Mouse (Mus musculus) right cerebral cortex, postnatal 36 days (tissue): Measurements from ENCODE around the gene Pkmyt1.
A peak's percentile ranks its signal among the peaks of the same experiment; 100 is the strongest.

ENCODE experiments used
- DNase-seq, 2 experiments: peaks; one replicate each; pipeline ENCODE4 v3.0.0; 2022; ENCODE audit warnings: low spot score in 2 of 2, mixed read lengths in 1 of 2

Gene Pkmyt1

GRCm38 (mm10) chr17:23725999-23726757 is at the start of gene Pkmyt1:
Pkmyt1 (plus strand) TSS chr17:23726336.
- DNase-seq = peak; percentile 87 to 91

GRCm38 (mm10) chr17:23676473-23677031 is 49.6 kb upstream of the Pkmyt1 start:
- DNase-seq = no peak

GRCm38 (mm10) chr17:23677236-23677679 is 48.9 kb upstream of the Pkmyt1 start, which contains the start of gene Tnfrsf12a:
Tnfrsf12a (minus strand) TSS chr17:23677468.
- peak; percentile 66 to 70 for DNase-seq

GRCm38 (mm10) chr17:23679127-23679835 is 46.9 kb upstream of the Pkmyt1 start, which contains the start of gene Cldn6:
Cldn6 (plus strand) TSS chr17:23679249.
- no peak for DNase-seq

GRCm38 (mm10) chr17:23680336-23680735 is 45.8 kb upstream of the Pkmyt1 start:
- DNase-seq = no peak

- no peak for DNase-seq
Measured at GRCm38 (mm10) chr17:23681086-23681485, 45.0 kb upstream of the Pkmyt1 start.

GRCm38 (mm10) chr17:23682092-23682491 is 44.0 kb upstream of the Pkmyt1 start:
- DNase-seq = no peak

- DNase-seq = no peak
Measured at GRCm38 (mm10) chr17:23682530-23682929, 43.6 kb upstream of the Pkmyt1 start.

GRCm38 (mm10) chr17:23683226-23683625 is 42.9 kb upstream of the Pkmyt1 start:
- no peak for DNase-seq

- DNase-seq = no peak
Measured at GRCm38 (mm10) chr17:23683856-23684672, 42.1 kb upstream of the Pkmyt1 start, which contains the start of gene Cldn9. Cldn9 (minus strand) TSS chr17:23684026.

GRCm38 (mm10) chr17:23694491-23694890 is 31.6 kb upstream of the Pkmyt1 start:
- no peak for DNase-seq

- DNase-seq = no peak
Measured at GRCm38 (mm10) chr17:23695801-23696200, 30.3 kb upstream of the Pkmyt1 start.

- no peak for DNase-seq
Measured at GRCm38 (mm10) chr17:23699131-23700077, 26.7 kb upstream of the Pkmyt1 start.

GRCm38 (mm10) chr17:23700079-23700478 is 26.1 kb upstream of the Pkmyt1 start:
- DNase-seq = peak; percentile 90

- no peak for DNase-seq
Measured at GRCm38 (mm10) chr17:23703301-23703700, 22.8 kb upstream of the Pkmyt1 start.

- DNase-seq = peak in 1 of 2 experiments; percentile 43
Measured at GRCm38 (mm10) chr17:23704741-23705140, 21.4 kb upstream of the Pkmyt1 start.

GRCm38 (mm10) chr17:23705525-23706104 is 20.5 kb upstream of the Pkmyt1 start:
- DNase-seq = no peak

- DNase-seq = peak; percentile 47 to 49
Measured at GRCm38 (mm10) chr17:23706212-23706611, 19.9 kb upstream of the Pkmyt1 start.

GRCm38 (mm10) chr17:23717003-23717402 is 9.1 kb upstream of the Pkmyt1 start:
- no peak for DNase-seq

GRCm38 (mm10) chr17:23719455-23719854 is 6.7 kb upstream of the Pkmyt1 start:
- DNase-seq = no peak
